8 mouse cellular contexts compared by ENCODE assay signal in genomic region chr6:18029746-18030656, GRCm38 (mm10). TPM values are rescaled to one million over a fixed set of nuclear protein-coding genes. Genes with fewer than 3 reads are reported as not detected.
A peak's percentile ranks its signal among the peaks of the same experiment; 100 is the strongest.
DNase-seq lines count a peak whose midpoint lies in the region; ATAC-seq and TF ChIP-seq lines count a peak whose summit lies in the region.

Gene Wnt2, minus strand, starts transcription at chr6:18030585.

- ATAC-seq in neural tube, embryonic 14.5 days (ENCODE audit: low read depth) = peak; percentile 71

- no peak within 1 kb of the TSS for H3K27ac ChIP-seq in cerebellum, adult 2 months (ENCODE audit: insufficient read depth, low read length)
- H3K27ac ChIP-seq in liver, adult 2 months (replicated peaks; ENCODE audit: insufficient read depth, low read depth, low read length) = peak within 1 kb of the TSS; percentile 62
- H3K27ac ChIP-seq in neural tube, embryonic 14.5 days (ENCODE audit: low read depth, low read length) = no peak within 1 kb of the TSS

- no peaks in the 10 kb centered on the region for H3K9me3 ChIP-seq in neural tube, embryonic 14.5 days (ENCODE audit: control insufficient read depth, low read length)

- peaks cover 10% of the 10 kb centered on the region for H3K4me1 ChIP-seq in cerebellum, adult 2 months (ENCODE audit: control insufficient read depth, insufficient read depth, low read length)
- H3K4me1 ChIP-seq in liver, adult 2 months (ENCODE audit: control insufficient read depth, insufficient read depth, low read length) = no peaks in the 10 kb centered on the region
- H3K4me1 ChIP-seq in neural tube, embryonic 14.5 days (ENCODE audit: control insufficient read depth, insufficient read depth, low read length) = peaks cover 18% of the 10 kb centered on the region; the same call in 1 of the 2 replicates

- intact Hi-C loops in heart, postnatal 10 days (cut with DNase I) = no loop called here

- H3K4me3 ChIP-seq in cerebellum, adult 2 months (replicated peaks; ENCODE audit: insufficient read depth, low read depth, low read length) = peak within 1 kb of the TSS; percentile 43
- H3K4me3 ChIP-seq in liver, adult 2 months (ENCODE audit: insufficient read depth, low read depth, low read length) = peak within 1 kb of the TSS; percentile 50
- H3K4me3 ChIP-seq in neural tube, embryonic 14.5 days (ENCODE audit: low read depth, low read length) = peak within 1 kb of the TSS; percentile 47

- H3K4me2 ChIP-seq in neural tube, embryonic 14.5 days (ENCODE audit: low read depth, low read length) = peak within 1 kb of the TSS; percentile 82

- H3K9ac ChIP-seq in liver, adult 2 months (ENCODE audit: low read depth, low read length) = peak within 1 kb of the TSS; percentile 39
- peak within 1 kb of the TSS; percentile 32 for H3K9ac ChIP-seq in neural tube, embryonic 14.5 days (replicated peaks; ENCODE audit: low read depth, low read length)

- WGBS in cerebellum, adult 2 months = 1% methylated on average over 46 of the region's 47 CpGs
- WGBS in liver, adult 2 months = 1% methylated on average over 46 of the region's 47 CpGs
- 1% methylated on average over 47 of the region's 47 CpGs for WGBS in neural tube, embryonic 14.5 days

- no peaks in the 10 kb centered on the region for H3K36me3 ChIP-seq in liver, adult 2 months (ENCODE audit: control insufficient read depth, insufficient read depth, low read length)
- H3K36me3 ChIP-seq in neural tube, embryonic 14.5 days (ENCODE audit: control insufficient read depth, insufficient read depth, low read length) = no peaks in the 10 kb centered on the region

- TF ChIP-seq POLR2A in cerebellum, adult 2 months (IDR thresholded peaks at IDR 0.05; ENCODE audit: borderline replicate concordance, insufficient read depth, low read length) = no peak
- no peak for TF ChIP-seq POLR2A in liver, adult 2 months (IDR thresholded peaks at IDR 0.05; ENCODE audit: extremely low read depth, insufficient read depth, low read length)

- DNase-seq in cerebellum, adult 2 months = no peak
- DNase-seq in cerebellum, adult 8-10 months = no peak
- peak; percentile 48 for DNase-seq in right cerebral cortex, adult 18-20 months
- DNase-seq in right cerebral cortex, postnatal 14 days = no peak
- peak; percentile 17 to 24 for DNase-seq in heart, postnatal 10 days
- no peak for DNase-seq in liver, adult 2 months (ENCODE audit: extremely low read depth, low read depth, low spot score)
- no peak for DNase-seq in thymus, postnatal 4 days

- peaks cover 3% of the 10 kb centered on the region; the same call in 1 of the 2 replicates for H3K27me3 ChIP-seq in cerebellum, adult 2 months (ENCODE audit: control insufficient read depth, insufficient read depth, low read length)
- 0 out of 2 replicates have a peak, but pooled peaks cover 5% of the 10 kb centered on the region for H3K27me3 ChIP-seq in liver, adult 2 months (ENCODE audit: control insufficient read depth, insufficient read depth, low read length)
- peaks cover 34% of the 10 kb centered on the region for H3K27me3 ChIP-seq in neural tube, embryonic 14.5 days (ENCODE audit: control insufficient read depth, insufficient read depth, low read length)

- no peaks in the 10 kb centered on the region for H3K79me2 ChIP-seq in liver, adult 2 months (ENCODE audit: control insufficient read depth, insufficient read depth, low read length)

- no peak for TF ChIP-seq CTCF in cerebellum, adult 2 months (IDR thresholded peaks at IDR 0.05; ENCODE audit: borderline replicate concordance, insufficient read depth, low read depth, low read length)
- no peak for TF ChIP-seq CTCF in liver, adult 2 months (IDR thresholded peaks at IDR 0.05; ENCODE audit: low read depth, low read length)

RNA-seq across cellular contexts. Expression of gene Wnt2, which starts in this region (rescaled TPM):
- polyA plus RNA-seq in cerebellum, adult 2 months (2012; rRNA removed) = 0.06 TPM in 1 of 2 replicates, not detected in the other
- 1 to 10 TPM; 1.2 to 1.6 TPM for total RNA-seq in heart, postnatal 10 days (2021)
- total RNA-seq in liver, adult 2 months (2014; rRNA removed) = 1.7 and 3.3 TPM in 2 replicates
- 1.6 and 3.5 TPM in 2 replicates for polyA plus RNA-seq in liver, adult 2 months (2012; rRNA removed)
- polyA plus RNA-seq in neural tube, embryonic 14.5 days (2014; fragmentation: Nextera tagmentation; extraction: Ambion mirVana) = 0.60 and 0.64 TPM in 2 replicates

Comparison
In these comparisons a context has a peak if more than half of its experiments do, and no peak if none do; other contexts are left out.
1. DNase-seq: peak in right cerebral cortex, adult 18-20 months (single experiment) and heart, postnatal 10 days (2 of 2); none in cerebellum, adult 2 months (0 of 2), cerebellum, adult 8-10 months (single experiment), right cerebral cortex, postnatal 14 days (single experiment), liver, adult 2 months (single experiment) and thymus, postnatal 4 days (single experiment).
2. Peak in ATAC-seq, H3K4me3 ChIP-seq, H3K9ac ChIP-seq and H3K4me2 ChIP-seq in neural tube, embryonic 14.5 days; RNA of the gene not detected or under 1 TPM.
3. Peak in every context shown above with its lines, with median percentiles within 50 percentile points of each other: H3K4me3 ChIP-seq.